Mouse (Mus musculus) R1 (cell line): ENCODE results near the gene Degs2.
"Not testable (repeated sequence)": the region's sequence is repeated elsewhere in the genome, so short reads cannot be mapped to it uniquely, and the experiment has no call there.

ENCODE experiments used
- DNase-seq: peaks from one replicate; pipeline ENCODE4 v3.0.0-alpha.2; 2018; ENCODE audit warnings: low read depth, low spot score

Gene Degs2

DNA sequence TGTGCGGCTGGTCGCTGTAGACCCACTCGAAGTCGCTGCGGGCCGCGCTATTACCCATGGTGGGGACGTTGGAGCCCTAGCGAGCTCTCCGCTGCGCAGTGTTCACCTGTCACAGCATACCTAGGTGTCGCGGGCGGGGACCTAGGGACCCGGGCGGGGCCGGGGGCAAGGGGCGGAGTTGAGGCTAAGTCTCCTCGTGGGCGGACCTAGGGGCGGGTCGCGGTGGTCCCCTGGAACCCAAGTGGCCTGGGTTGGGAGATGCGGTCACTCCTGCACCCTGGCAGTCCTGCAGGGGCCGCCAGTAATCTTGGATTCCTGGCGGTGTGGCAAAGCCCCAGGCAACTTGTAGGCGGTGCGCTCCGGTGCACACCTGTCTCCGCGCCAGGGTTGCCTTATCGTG is at the start of gene Degs2:
Degs2 (minus strand) TSS at position 131 of the 400 bp plus-strand sequence.
- peak; percentile 34 for DNase-seq

DNA sequence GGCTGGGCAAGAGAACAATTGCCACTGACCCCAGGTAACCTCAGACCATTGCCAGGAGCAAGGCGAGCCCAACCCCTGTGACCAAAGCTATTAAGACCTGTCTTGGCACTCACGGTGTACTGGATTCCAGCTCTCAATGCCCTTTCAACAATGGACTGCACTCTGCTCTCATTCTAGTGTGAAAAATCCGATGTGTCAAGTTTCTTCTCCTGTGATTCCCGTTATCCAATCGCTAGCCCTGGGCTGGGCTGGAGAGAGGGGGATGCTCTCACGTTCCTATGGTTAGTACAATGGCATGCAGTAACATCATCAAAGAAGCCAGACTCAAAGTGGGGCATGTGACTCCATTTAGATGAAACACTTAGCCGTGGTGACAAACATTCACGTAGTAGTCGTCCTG is 49.7 kb upstream of the Degs2 start:
- no peak for DNase-seq

GRCm38 (mm10) chr12:108750226-108750625 is 48.1 kb upstream of the Degs2 start:
- DNase-seq, result no peak

- no peak for DNase-seq
These were observed 47.3 kb upstream of the Degs2 start for GRCm38 (mm10) chr12:108749454-108749853.

- DNase-seq, result no peak
These were observed 46.9 kb upstream of the Degs2 start for GRCm38 (mm10) chr12:108749019-108749418.

DNA sequence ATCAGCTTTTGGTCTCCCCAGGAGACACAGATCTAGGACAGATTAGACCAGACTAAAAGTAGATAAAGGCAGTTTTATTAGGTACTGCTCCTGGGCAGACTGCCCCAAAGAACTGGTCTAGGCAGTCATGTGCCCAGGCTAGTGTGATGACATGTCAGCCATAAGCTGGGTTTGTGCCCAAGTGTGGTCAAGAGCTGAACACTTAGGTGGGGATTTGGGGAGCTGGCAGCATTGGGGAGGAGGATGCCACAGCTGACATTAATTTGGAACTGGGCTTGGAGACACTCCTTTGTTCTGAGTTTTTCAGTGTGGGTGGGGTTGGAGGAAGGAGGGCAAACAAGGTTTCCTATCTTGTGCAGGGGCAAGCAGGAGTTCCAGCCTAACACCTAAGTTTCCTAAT is 43.9 kb upstream of the Degs2 start:
- no peak for DNase-seq

DNA sequence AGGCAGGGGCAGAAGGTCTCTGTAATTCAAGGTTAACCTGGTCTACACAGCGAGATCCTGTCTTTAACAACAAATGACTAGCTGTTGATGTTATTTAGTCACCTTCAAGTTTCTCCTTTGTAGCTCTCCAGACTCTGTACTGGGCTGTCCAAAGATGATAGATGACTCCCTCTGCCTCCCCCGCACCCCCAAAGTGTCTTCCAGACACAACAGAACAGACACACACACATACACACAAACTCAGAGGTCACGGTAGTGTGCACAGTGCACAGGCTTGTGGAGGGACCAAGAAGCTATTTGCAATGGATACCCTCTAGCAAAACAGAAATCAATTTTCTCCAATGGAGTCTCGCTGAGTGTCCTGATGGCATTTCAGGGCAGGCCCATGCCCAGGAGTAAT is 40.1 kb upstream of the Degs2 start:
- no peak for DNase-seq

- DNase-seq, result no peak
These were observed 39.4 kb upstream of the Degs2 start for GRCm38 (mm10) chr12:108741472-108741871.

DNA sequence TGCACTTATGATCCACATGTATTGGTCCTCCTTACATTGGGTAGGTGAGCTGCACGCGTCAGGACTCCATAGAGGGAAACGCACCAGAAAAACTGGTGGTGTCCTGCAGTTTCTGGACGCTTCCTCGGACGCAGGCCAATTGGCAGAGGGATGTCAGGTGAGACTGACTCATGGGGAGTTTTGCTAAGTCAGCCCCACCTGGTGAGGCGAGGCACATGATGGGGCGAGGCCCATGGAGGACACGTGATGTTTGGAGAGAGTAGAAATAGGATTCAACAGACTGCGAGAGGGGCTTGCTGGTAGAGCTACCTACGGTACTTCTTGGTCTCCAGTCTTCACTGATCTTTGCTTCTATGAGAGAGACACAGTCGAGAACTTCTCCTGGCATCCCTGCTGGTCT is 36.6 kb upstream of the Degs2 start:
- DNase-seq, result peak; percentile 41

- no peak for DNase-seq
These were observed 35.7 kb upstream of the Degs2 start for GRCm38 (mm10) chr12:108737838-108738237.

DNA sequence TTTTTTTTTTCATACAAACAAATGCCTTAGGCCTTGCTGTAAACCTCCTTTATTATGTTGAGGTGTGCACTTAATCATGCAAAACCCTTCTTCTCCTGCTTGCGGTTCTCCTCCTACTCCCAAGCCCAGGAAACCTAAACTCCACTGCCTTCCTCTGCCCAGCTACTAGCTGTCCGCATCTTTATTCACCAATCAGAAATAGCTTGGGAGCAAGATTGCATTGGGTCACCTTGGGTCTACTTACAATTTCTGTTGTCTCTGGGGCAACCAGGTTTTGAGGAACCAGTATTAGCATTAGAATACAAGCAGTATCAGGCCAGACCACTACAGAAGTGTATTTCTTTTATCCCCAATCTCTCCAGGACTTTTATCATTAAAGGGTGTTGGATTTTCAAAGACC is 32.3 kb upstream of the Degs2 start:
- peak; percentile 84 for DNase-seq

GRCm38 (mm10) chr12:108723841-108724240 is 21.7 kb upstream of the Degs2 start:
- DNase-seq, result no peak

GRCm38 (mm10) chr12:108722464-108722863 is 20.3 kb upstream of the Degs2 start:
- no peak for DNase-seq

DNA sequence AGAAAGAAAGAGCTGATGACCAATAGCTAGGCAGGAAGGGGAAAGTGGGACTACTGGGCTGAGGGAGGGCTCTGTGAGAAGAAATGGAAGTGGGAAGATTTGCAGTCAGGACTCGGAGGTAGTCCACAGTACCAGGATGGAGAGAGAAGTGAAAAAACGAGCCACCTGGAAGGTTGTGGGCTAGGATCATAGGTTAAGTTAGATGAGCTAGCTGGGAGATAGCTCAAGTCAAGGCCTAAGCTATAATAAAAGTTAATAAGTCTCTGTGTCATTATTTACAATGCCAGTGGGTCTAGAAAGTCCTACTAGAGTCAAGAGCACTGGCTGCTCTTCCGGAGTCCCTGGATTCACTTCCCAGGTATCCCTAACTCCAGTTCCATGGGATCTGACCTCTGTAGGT is 16.4 kb upstream of the Degs2 start:
- DNase-seq, result no peak

- no peak for DNase-seq
These were observed 13.7 kb upstream of the Degs2 start for GRCm38 (mm10) chr12:108715854-108716253.

DNA sequence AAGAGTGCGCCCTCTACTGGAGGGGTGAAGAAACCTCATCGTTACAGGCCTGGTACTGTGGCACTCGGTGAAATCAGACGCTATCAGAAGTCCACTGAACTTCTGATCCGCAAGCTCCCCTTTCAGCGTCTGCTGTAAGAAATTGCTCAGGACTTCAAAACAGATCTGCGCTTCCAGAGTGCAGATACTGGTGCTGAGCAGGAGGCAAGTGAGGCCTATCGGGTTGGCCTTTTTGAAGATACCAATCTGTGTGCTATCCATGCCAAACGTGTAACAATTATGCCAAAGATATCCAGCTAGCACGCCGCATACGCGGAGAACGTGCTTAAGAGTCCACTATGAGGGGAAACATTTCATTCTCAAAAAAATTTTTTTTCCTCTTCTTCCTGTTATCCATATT is 11.9 kb upstream of the Degs2 start:
- DNase-seq, result not testable (repeated sequence)

GRCm38 (mm10) chr12:108712481-108712880 is 10.4 kb upstream of the Degs2 start:
- DNase-seq, result peak; percentile 88

DNA sequence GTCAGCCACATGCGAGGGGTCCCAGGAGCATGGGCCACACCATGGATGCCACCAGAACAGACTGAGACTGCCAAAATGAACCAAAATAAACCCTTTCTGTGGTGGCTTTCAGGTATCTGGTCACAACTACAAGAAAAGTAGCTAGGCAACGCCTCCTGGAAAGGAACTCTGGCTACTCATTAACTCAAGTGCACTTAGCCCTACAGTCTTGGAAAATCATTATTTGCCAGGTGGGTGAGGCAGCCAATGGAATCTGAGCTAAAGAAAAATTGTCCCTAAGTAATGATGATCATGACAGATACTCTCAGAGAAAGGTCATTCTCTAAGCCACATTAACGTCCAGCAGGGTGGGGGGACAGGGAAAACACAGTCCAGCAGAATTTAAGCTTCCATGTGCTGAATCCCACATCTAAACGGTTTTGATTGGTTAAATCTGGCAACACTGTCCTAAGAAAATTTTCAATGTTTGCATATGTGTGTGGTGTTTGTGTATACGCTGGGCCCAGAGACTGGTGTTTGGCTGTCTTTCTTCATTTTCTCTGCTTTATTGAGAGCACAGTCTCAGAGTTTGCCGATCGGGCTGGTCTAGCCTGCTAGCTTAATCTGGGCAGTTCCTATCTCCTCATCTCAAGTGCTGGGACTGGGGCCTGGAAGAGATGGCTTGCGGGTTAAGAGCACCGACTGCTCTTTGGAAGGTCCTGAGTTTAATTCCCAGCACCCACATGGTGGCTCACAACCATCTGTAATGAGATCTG is 8.9 kb upstream of the Degs2 start:
- DNase-seq, result no peak

- DNase-seq, result no peak
These were observed 8.1 kb upstream of the Degs2 start for GRCm38 (mm10) chr12:108709964-108710765.

DNA sequence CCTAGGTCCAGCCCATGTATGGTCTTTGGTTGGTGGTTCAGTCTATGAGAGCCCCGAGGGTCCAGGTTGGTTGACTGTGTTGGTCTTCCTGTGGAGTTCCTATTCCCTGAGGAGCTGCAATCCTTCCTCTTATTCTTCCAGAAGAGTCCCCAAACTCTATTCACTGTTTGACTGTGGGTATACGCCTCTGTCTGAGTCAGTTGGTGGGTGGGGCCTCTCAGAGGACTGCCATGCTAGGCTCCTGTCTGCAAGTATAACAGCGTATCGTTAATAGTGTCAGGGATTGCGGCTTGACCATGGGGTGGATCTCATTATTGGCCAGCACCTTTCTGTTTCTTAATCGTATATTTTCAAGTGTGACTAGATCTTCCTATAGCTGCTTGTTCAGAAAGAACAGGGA is 7.3 kb upstream of the Degs2 start:
- no peak for DNase-seq

GRCm38 (mm10) chr12:108706129-108706528 is 4.0 kb upstream of the Degs2 start:
- DNase-seq, result peak; percentile 68

DNA sequence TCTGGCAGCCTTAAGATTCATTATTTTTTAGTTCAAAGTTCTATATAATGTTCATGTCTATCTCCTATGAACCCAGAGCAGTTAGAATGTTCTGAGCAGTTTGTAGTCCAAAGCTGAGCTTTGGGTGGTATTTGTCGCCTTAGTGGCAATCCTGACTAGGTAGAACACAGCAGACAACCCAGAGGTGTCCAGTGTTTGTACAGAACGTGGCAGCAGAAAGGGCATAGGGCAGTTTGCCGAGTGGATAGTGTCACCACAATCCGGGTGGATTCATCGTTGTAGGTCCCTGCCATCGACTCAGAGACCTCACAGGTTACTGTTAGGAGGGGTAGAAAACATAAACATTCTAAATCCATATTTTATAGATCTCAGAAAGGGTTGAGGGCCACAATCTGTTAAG is 3.4 kb upstream of the Degs2 start:
- DNase-seq, result no peak

DNA sequence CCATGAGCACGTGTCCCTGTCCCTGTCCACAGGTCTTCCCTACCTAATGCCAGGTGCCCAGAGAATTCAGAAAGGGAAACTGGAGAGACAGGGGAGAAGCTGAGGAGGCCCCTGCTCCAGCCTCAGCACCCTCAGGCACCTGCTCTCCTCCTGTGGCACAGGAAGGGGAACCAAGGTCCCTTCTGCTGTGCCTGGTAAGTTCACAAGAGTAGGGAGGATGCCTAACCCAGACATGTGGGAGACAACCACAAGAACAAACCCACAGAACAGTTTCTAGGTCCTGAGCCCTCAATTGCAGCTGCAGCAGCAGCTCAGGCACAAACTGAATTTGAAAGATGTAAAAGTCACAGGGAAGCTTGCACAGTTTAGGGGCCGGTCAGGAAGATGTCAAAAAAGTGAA is 894 bp downstream of the Degs2 start:
- DNase-seq, result no peak
